Mouse (Mus musculus): ENCODE measurements at regions not wholly inside any gene's neighbourhood (a gene's known extent, or its start where the extent isn't known, plus 50 kb on each side); places are given as distances from the start of the nearest gene placed in this dataset.

- ATAC-seq (ENCODE audit: low FRiP score) (peak; percentile 77), DNase-seq (ENCODE audit: low spot score, missing footprints) (no peak)
Measured at GRCm38 (mm10) chr4:71839803-71840773, 82.3 kb upstream of the Gm11232 start.

GRCm38 (mm10) chr4:71839134-71839802 is 81.5 kb upstream of the Gm11232 start:
- H3K36me3 ChIP-seq (ENCODE audit: control insufficient read depth, insufficient read depth, low read length) = no peaks in the 10 kb centered on the region
- no peak overlapping the region for H3K4me3 ChIP-seq (ENCODE audit: low read depth, low read length)
- ATAC-seq (ENCODE audit: low FRiP score) (no peak), DNase-seq (ENCODE audit: low spot score, missing footprints) (no peak)
- 89% methylated on average over 3 of the region's 3 CpGs for WGBS
- H3K27ac ChIP-seq (ENCODE audit: low read depth, low read length) = no peak overlapping the region
- H3K9me3 ChIP-seq (ENCODE audit: control insufficient read depth, low read length) = no peaks in the 10 kb centered on the region
- H3K4me1 ChIP-seq (ENCODE audit: control insufficient read depth, insufficient read depth, low read length) = no peaks in the 10 kb centered on the region
- H3K27me3 ChIP-seq (ENCODE audit: control insufficient read depth, insufficient read depth, low read length) = no peaks in the 10 kb centered on the region
- H3K9ac ChIP-seq (ENCODE audit: low read length) = no peak overlapping the region
- H3K4me2 ChIP-seq = no peak overlapping the region

More at GRCm38 (mm10) chr4:71839803-71840773, 82.3 kb upstream of the Gm11232 start:
- Histone ChIP-seq H3K27me3 (ENCODE audit: control insufficient read depth, insufficient read depth, low read length) (no peaks in the 10 kb centered on the region), H3K4me3 (ENCODE audit: low read depth, low read length) (no peak overlapping the region), H3K4me2 (no peak overlapping the region), H3K4me1 (ENCODE audit: control insufficient read depth, insufficient read depth, low read length) (no peaks in the 10 kb centered on the region), H3K9ac (ENCODE audit: low read length) (no peak overlapping the region), H3K27ac (ENCODE audit: low read depth, low read length) (no peak overlapping the region), H3K36me3 (ENCODE audit: control insufficient read depth, insufficient read depth, low read length) (no peaks in the 10 kb centered on the region), H3K9me3 (ENCODE audit: control insufficient read depth, low read length) (no peaks in the 10 kb centered on the region)
- 73% methylated on average over 5 of the region's 5 CpGs for WGBS

GRCm38 (mm10) chr4:71835737-71836136 is 78.0 kb upstream of the Gm11232 start:
- no peak overlapping the region for H3K27ac ChIP-seq (ENCODE audit: low read depth, low read length)
- no peak overlapping the region for H3K4me2 ChIP-seq
- no peak overlapping the region for H3K4me3 ChIP-seq (ENCODE audit: low read depth, low read length)
- H3K27me3 ChIP-seq (ENCODE audit: control insufficient read depth, insufficient read depth, low read length) = no peaks in the 10 kb centered on the region
- no peaks in the 10 kb centered on the region for H3K9me3 ChIP-seq (ENCODE audit: control insufficient read depth, low read length)
- no peaks in the 10 kb centered on the region for H3K36me3 ChIP-seq (ENCODE audit: control insufficient read depth, insufficient read depth, low read length)
- ATAC-seq (ENCODE audit: low FRiP score) (no peak), DNase-seq (ENCODE audit: low spot score, missing footprints) (no peak)
- H3K4me1 ChIP-seq (ENCODE audit: control insufficient read depth, insufficient read depth, low read length) = no peaks in the 10 kb centered on the region
- no peak overlapping the region for H3K9ac ChIP-seq (ENCODE audit: low read length)
- WGBS = 87% methylated on average over 1 of the region's 1 CpGs

GRCm38 (mm10) chr4:71811444-71811843 is 53.7 kb upstream of the Gm11232 start:
- WGBS = 69% methylated on average over 4 of the region's 4 CpGs
- peak; percentile 75; the same call in 1 of the 2 replicates for ATAC-seq (ENCODE audit: low FRiP score)

GRCm38 (mm10) chr4:71808271-71808670 is 50.5 kb upstream of the Gm11232 start:
- Histone ChIP-seq H3K27ac (ENCODE audit: low read depth, low read length) (no peak overlapping the region), H3K27me3 (ENCODE audit: control insufficient read depth, insufficient read depth, low read length) (no peaks in the 10 kb centered on the region), H3K4me1 (ENCODE audit: control insufficient read depth, insufficient read depth, low read length) (no peaks in the 10 kb centered on the region), H3K4me2 (no peak overlapping the region), H3K36me3 (ENCODE audit: control insufficient read depth, insufficient read depth, low read length) (no peaks in the 10 kb centered on the region), H3K4me3 (ENCODE audit: low read depth, low read length) (no peak overlapping the region), H3K9me3 (ENCODE audit: control insufficient read depth, low read length) (no peaks in the 10 kb centered on the region), H3K9ac (ENCODE audit: low read length) (no peak overlapping the region)
- 57% methylated on average over 2 of the region's 2 CpGs for WGBS
- DNase-seq (ENCODE audit: low spot score, missing footprints) = no peak
- ATAC-seq (ENCODE audit: low FRiP score) = no peak

More at GRCm38 (mm10) chr4:71811444-71811843, 53.7 kb upstream of the Gm11232 start:
- Histone ChIP-seq H3K4me3 (ENCODE audit: low read depth, low read length) (no peak overlapping the region), H3K9me3 (ENCODE audit: control insufficient read depth, low read length) (no peaks in the 10 kb centered on the region), H3K4me1 (ENCODE audit: control insufficient read depth, insufficient read depth, low read length) (no peaks in the 10 kb centered on the region), H3K27me3 (ENCODE audit: control insufficient read depth, insufficient read depth, low read length) (no peaks in the 10 kb centered on the region), H3K4me2 (no peak overlapping the region), H3K9ac (ENCODE audit: low read length) (no peak overlapping the region), H3K27ac (ENCODE audit: low read depth, low read length) (no peak overlapping the region), H3K36me3 (ENCODE audit: control insufficient read depth, insufficient read depth, low read length) (no peaks in the 10 kb centered on the region)
- no peak for DNase-seq (ENCODE audit: low spot score, missing footprints)

Data from midbrain, embryonic 11.5 days (tissue).